Mouse (Mus musculus): Measurements from ENCODE around the gene Gpr15. TPM values are rescaled to one million over a fixed set of nuclear protein-coding genes. Genes with fewer than 3 reads are reported as not detected.
A peak's percentile ranks its signal among the peaks of the same experiment; 100 is the strongest.

The Gpr15 gene
- polyA plus RNA-seq (2017; shearing (Covaris generic)) = 10 to 100 TPM; 25.1 to 29.8 (median 28.5) TPM

DNA sequence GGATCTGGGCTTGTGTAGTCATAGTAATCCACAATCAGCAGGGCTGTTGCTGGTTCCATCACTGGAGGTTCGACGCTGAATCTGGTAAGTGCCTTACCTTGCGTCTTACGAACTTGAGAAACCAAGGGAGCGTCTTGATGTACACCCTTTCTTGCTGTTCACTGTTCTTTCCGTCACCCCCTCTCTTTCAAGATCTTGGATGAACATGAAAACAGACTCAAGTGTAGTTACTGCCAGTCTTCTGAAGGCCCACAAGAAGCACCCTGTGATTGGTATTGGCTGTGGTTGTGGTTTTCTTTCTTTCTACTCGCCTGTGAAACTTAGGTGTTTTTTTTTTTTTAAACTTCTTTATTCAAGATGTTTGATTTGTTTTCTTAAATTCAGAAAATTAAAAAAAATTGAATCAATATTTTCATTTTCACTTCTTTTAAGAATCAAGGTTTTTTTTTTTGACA, at the start of gene Gpr15:
Gene Gpr15 (minus strand): TSS at position 405 of the 455 bp plus-strand sequence.
- peak; percentile 51 for ATAC-seq

DNA sequence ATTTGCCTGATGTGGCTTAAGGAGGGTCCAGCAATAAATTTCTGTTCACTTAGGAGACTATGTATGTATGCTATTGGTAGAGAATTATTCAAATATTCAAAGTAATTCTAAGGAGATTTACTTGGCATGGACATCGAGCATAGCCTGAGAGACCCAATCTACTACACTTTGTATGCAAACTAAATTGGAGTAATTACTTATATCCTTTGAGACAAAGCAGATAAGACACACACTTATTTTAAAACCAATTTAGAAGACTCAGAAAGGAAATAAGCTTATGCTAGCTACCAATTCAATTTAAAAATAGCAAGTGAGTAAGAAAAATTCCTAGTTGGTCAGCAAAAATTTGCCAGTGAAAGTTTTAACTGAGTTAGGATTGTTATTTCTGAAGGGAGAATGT, 44.2 kb upstream of the Gpr15 start, which contains the start of gene Olfr172:
Gene Olfr172 (minus strand): TSS at position 101 of the 400 bp plus-strand sequence.
- ATAC-seq = no peak

DNA sequence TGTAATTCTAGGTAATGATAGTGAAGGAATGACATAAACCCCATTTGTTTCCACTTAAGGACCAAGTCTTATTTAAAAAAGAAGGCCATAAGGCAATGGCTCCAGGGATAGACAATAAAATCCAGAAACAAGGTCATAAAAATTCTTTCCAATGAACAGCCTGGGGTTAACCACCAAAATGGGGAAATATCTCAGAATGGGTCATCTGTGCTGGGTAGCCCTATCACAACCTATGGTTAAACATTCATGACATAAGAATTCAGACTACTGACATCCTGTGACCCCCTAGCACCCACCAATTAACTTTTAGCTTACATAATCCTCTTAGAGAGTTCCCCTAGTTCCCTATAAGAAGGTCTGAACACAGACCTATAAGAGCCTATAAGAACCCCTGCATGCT, 37.3 kb upstream of the Gpr15 start:
- ATAC-seq = no peak

DNA sequence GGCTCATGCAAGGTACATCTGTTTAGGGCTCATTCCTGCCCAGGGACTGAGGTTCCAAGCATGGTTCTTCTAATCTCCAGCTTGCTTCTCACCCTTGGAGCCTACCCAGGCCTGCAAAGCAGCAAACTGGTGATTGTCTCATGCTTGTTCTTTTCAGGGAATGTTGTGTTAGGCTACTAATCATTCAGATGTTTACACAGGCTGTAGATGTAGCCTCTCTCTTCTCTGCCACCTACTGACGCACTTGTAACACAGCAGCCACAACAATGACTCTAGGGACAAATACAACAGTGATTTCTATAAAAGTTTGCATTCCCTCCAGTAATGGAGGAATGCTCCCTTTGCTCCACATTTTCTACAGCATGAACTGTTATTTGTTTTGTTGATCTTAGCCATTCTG, 32.4 kb upstream of the Gpr15 start:
- peak; percentile 84 for ATAC-seq

- ATAC-seq = no peak
Observed at GRCm38 (mm10) chr16:58746715-58747114, 27.8 kb upstream of the Gpr15 start.

DNA sequence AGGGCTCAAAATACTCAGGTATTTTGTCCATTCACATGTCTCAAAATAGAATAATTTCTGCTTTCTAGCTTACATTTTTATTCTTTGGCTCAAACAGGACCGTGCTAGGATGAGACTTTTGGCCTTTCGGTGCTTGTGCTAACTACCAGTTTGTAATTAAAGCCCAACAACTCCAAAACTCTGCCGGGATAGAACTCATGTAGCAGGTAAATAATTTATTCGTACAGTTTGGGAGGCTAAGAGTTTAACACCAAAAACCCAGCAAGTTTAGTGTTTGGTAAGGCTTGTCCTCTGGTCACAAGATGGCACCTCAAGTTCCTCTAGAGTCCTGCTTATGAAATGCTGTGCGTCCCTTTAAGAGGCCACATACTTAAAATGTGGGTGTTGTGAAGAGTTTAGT, 21.9 kb upstream of the Gpr15 start:
- no peak for ATAC-seq

- no peak for ATAC-seq
Observed at GRCm38 (mm10) chr16:58738800-58739199, 19.9 kb upstream of the Gpr15 start.

DNA sequence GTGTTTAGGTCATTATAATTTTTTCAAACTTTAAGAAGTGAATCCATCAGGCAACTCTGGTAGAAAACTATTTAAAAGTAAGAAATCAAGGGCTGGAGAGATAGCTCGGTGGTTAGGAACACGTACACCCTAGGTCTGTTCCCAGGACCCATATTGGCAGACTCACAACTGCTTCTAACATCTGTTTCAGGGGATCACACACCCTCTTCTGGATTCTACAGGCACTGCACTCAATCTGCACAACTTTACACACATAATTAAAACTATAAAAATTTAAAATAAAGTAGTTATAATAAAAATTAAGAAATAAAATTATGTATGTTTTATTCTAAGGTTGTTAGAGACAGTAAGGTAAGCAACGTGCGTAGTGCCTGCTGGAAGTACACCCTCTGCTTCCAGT, 19.3 kb upstream of the Gpr15 start:
- ATAC-seq = peak; percentile 62

DNA sequence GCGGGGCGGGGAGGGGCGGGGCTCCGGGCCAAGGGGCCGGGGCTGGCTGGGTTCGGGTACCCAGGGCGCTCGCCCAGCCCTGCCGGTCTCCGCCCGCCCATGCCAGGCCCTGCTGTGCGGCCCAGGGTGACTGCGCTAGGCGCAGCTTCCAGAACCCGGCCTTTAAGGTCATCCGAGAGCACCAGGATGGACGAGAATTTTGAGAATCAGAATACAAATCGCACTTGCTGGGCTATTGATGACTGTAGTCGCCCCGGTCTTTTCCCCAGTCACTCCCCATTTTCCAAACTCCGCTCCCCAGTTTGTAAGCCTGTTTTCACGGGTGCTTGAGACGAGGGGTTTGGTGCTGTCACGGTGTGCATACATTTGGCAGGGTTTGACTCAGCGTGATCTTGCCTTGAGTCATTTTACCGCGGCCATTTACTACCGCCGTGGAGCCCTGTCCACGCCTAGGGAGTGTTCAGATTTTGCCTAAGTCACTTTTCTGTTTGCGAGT, 9.4 kb upstream of the Gpr15 start:
- peak; percentile 20 for ATAC-seq

- peak; percentile 99 for ATAC-seq
Observed at GRCm38 (mm10) chr16:58727477-58728131, 8.7 kb upstream of the Gpr15 start, which contains the start of gene Cldnd1. TSS of gene Cldnd1 (plus strand) at chr16:58727910.

GRCm38 (mm10) chr16:58726680-58727476, 8.0 kb upstream of the Gpr15 start:
- no peak for ATAC-seq

DNA sequence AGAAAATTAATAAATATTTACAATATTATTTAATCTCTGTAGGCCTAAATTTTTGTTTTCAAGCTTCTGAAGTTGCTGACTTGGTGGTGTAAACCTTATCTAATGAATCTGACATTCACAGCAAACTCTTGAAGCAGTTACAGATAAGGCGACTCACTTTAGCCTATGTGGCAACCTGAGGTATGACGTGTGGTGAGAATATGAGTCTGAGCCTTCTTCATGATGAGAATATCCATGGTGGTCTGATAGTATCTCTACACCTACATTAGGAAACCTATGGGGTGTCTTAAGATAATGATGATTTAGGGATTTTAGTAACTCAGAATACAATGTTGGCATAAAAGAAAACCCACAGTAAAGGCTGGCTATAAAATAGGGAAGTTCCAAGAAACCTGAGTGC, 3.4 kb upstream of the Gpr15 start:
- peak; percentile 39 for ATAC-seq

DNA sequence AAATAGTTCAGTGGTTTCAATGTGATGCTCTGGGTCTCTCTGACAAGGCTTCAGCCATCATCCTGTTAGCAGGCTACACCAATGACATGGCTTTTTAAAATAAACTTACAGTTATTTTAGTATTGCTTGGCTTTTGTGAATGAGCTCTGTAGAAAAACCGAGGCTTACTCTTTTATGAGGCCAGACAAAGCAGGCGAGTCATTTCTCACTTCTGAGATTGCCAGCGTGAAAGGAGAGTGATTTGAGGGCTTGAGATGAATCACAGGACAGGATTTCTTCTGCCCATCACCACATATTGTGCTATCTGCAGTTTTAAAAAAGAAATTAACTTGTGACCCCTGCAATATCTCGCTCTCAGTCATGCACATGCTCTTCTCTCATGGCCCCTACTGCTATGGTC, 3.9 kb downstream of the Gpr15 start:
- no peak for ATAC-seq

GRCm38 (mm10) chr16:58713128-58713527, 5.7 kb downstream of the Gpr15 start:
- no peak for ATAC-seq

GRCm38 (mm10) chr16:58712221-58712620, 6.6 kb downstream of the Gpr15 start:
- ATAC-seq = peak; percentile 62

GRCm38 (mm10) chr16:58709536-58709935, 9.3 kb downstream of the Gpr15 start:
- ATAC-seq = no peak

DNA sequence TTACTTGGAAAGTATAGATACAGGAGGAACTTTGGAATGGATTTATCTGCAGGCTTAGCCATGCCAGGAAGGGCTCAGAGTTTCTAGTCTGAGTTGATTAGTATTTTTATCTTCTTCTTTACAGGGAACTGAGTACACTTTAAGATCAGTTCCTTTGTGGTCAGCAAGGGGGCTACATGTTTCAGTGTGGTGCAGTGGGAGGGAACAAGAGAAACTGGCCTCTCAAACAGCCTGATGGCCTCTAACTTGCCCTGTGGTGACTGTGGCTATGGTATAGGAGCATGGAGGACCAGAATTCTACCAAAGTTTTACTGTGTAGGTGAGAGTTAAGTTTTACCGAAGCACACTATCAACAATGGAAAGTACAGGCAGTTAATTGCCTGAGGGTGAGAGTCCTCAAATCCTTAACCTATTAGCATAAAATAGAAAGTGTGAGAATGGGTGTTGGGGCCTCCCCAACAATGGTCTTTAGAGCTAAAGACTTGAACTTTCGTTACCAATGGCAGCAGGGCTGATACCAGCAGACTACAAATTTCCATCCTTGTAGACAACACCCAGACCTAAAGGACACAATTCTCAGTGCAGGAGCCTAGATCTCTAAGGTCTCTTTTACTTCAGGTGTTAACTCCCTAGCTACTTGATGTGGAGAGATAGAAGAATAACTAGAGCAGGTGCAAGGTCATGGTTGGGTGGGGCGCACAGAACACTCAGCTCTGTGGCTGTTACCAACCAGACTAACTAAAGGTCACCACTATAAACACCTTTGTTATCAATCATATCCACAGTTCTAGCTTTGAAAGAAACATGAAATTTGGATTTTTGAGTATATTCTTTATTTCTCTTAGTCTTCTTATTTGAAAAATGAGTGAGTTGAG, 10.0 kb downstream of the Gpr15 start:
- peak; percentile 24 for ATAC-seq

- ATAC-seq = no peak
Observed at GRCm38 (mm10) chr16:58707276-58707905, 11.5 kb downstream of the Gpr15 start.

GRCm38 (mm10) chr16:58704999-58705398, 13.9 kb downstream of the Gpr15 start:
- no peak for ATAC-seq

DNA sequence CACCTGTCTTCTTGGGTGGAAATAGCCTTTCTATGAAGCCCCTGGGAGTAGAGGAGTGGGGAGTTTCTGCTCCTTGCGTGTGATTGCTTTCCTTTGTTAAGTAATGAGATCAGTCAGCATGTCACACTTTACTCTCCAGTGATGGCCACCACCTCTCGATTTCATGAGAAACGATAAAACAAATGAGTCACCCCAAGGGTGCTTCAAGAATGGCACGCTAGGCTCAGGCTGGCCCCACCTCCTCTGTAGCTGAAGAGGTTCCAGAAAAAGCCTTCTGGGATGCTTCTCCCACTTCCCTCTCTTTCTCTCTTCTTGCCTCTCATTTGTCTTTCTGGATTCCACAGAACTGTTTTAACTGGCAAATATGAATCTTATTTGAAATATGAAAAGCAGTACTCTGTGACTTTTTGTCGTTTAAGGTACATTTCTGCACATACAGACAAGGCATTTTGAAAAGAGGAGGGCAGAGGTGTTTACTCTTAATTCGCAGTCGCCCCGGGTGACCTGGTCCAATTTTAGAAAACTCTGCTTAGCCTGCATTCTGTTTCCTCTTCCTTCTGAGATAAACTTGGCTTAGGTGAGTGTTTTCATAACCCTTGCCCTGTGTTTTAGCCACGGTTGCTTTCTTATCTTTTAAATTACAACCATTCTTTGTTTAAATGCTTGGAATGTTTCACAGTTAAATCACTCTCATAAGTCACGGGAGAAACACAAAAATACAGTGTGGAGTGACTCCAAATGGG, 15.3 kb downstream of the Gpr15 start:
- peak; percentile 14 for ATAC-seq

- ATAC-seq = peak; percentile 29
Observed at GRCm38 (mm10) chr16:58702329-58702932, 16.4 kb downstream of the Gpr15 start.
